Mouse (Mus musculus): ENCODE data around the gene Smyd3.

GRCm38 (mm10) chr1:179054385-179055116 is 463.3 kb downstream of the Smyd3 start:
- no peak for TF ChIP-seq EP300 (IDR thresholded peaks at IDR 0.05; ENCODE audit: insufficient read depth, low read depth, low read length)
- TF ChIP-seq POLR2A (IDR thresholded peaks at IDR 0.05; ENCODE audit: insufficient read depth, low read depth, low read length) = no peak
- TF ChIP-seq CTCF (IDR thresholded peaks at IDR 0.05) = no peak
